Mouse (Mus musculus) lung, adult 2 months (tissue): ENCODE measurements around the gene Igflr1.

Source experiments
- CTCF ChIP-seq: fragments of 200-500 bp; IDR thresholded peaks from 2 replicates; pipeline ENCODE4 v1.5.1; 2011; ENCODE audit warnings: mild to moderate bottlenecking, low read length, control low read depth; ENCODE audit not compliant: insufficient read depth
- POLR2A ChIP-seq: fragments of 200-500 bp; IDR thresholded peaks from 2 replicates; pipeline ENCODE4 v1.6.1; 2011; ENCODE audit warnings: low read depth, mild to moderate bottlenecking, control low read depth, low read length, borderline replicate concordance; ENCODE audit errors: extremely low read depth

GRCm38 (mm10) chr7:30563906-30564280, 1.3 kb upstream of the Igflr1 start:
- TF ChIP-seq POLR2A (no peak), CTCF (no peak)
